Mouse (Mus musculus) testis, adult 2 months (tissue): ENCODE data around the gene Prex1.

Experiments used
- CTCF ChIP-seq: fragments of 200-500 bp; IDR thresholded peaks from 2 replicates; pipeline ENCODE4 v1.5.1; 2012; ENCODE audit warnings: low read depth, mild to moderate bottlenecking, inconsistent platforms, low read length, moderate library complexity; ENCODE audit not compliant: control insufficient read depth, insufficient read depth, insufficient replicate concordance
- POLR2A ChIP-seq: fragments of 200-500 bp; IDR thresholded peaks from 2 replicates; pipeline ENCODE4 v1.6.1; 2012; ENCODE audit warnings: low read depth, mild to moderate bottlenecking, inconsistent platforms, low read length, moderate library complexity; ENCODE audit not compliant: control insufficient read depth

DNA sequence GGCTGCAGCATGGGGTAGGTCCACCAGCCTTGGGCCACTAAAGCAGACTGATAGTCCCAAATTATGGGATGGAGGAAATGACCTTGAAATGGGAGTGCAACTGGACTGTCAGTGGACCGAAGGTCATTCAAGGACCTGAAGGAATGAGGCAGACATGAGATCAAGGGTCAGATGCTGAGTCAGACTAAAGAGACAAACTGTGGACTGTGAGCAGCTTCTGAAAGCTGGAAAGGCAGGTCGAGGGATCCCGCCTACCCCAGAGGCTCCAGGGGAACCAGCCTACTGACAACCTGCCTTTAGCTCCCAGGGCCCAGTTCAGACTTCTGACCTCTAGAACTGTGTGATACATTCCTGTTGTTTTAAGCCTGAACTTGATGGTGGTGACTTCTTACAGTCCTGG lies 55.3 kb downstream of the Prex1 start:
- TF ChIP-seq CTCF (no peak), POLR2A (no peak)
